Mouse (Mus musculus): ENCODE data around the gene Gstp2.
"Not testable (repeated sequence)": the region's sequence is repeated elsewhere in the genome, so short reads cannot be mapped to it uniquely, and the experiment has no call there.

DNA sequence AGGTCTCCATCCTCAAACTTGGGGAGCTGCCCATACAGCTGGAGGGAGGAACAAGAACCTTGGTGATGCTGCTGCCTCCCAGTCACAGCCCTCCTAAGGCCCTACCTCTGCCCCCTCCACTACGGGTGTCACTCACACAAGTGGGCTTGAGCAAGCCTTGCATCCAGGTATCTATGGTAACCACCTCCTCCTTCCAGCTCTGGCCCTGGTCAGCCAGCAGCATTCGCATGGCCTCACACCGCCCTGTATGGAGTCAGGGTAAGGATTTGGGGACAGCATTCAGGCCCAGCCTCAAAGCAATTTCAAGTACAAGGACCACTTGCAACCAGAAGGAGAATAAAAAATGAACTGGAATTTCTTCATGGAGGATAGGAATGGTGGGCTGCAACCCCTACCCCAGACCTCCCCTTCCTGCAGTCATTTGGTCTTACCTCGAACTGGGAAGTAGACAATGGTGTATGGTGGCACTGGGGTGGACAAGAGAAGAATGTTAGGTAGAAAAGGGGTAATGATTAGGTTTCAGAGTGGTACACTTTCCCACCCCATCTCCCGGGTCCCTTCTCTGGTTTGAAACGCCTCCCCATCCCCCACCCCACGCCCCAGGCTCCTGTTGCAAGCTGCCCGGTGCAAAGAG is 8.6 kb downstream of the Gstp2 start:
- not testable (repeated sequence) for TF ChIP-seq SRF (IDR thresholded peaks at IDR 0.05; ENCODE audit: control insufficient read depth, insufficient read length, low read depth); USF1 (IDR thresholded peaks at IDR 0.05; ENCODE audit: low read depth); POLR2A (IDR thresholded peaks at IDR 0.05; ENCODE audit: insufficient read length, low read depth); TCF12 (IDR thresholded peaks at IDR 0.05; ENCODE audit: insufficient read depth, poor library complexity, severe bottlenecking); MAX (IDR thresholded peaks at IDR 0.05; ENCODE audit: low read depth); MYOG (IDR thresholded peaks at IDR 0.05; ENCODE audit: control insufficient read depth in 1 of 3, insufficient read depth in 1 of 3, insufficient read length in 2 of 3, low read depth in 2 of 3); REST (IDR thresholded peaks at IDR 0.05; ENCODE audit: insufficient read depth, insufficient read length); MYOD1 (IDR thresholded peaks at IDR 0.05; ENCODE audit: control insufficient read depth in 1 of 3, insufficient read length in 2 of 3, low read depth in 2 of 3)

Data from myocyte (in vitro differentiated cells).